Mouse (Mus musculus) adrenal gland, postnatal 14 days (tissue): ENCODE data around the gene Clca3a2. TPM values are rescaled to one million over a fixed set of nuclear protein-coding genes. Genes with fewer than 3 reads are reported as not detected.
"Not testable (repeated sequence)": the region's sequence is repeated elsewhere in the genome, so short reads cannot be mapped to it uniquely, and the experiment has no call there.

ENCODE experiments used
- DNase-seq: peaks from one replicate; pipeline ENCODE4 v3.0.0; 2021; ENCODE audit warnings: mixed read lengths
- long read RNA-seq, 2 experiments: library from polyadenylated mRNA; stranded (forward); transcript quantifications; one replicate each; pipeline ENCODE4 v2.0.0; 2021
- total RNA-seq: library from RNA; stranded (reverse); gene quantifications from 2 replicates; pipeline ENCODE4 v1.2.3, GENCODE M21; 2021

Clca3a2 gene
- total RNA-seq = 0.11 and 0.19 TPM in 2 replicates
- long read RNA-seq, experiment 1 = 0 reads
- long read RNA-seq, experiment 2 = 0 reads

- DNase-seq = not testable (repeated sequence)
Observed at GRCm38 (mm10) chr3:144819219-144819618, at the start of gene Clca3a2. Gene Clca3a2, minus strand, starts transcription at chr3:144819494.

GRCm38 (mm10) chr3:144849584-144849983 lies 30.3 kb upstream of the Clca3a2 start:
- DNase-seq = no peak

DNA sequence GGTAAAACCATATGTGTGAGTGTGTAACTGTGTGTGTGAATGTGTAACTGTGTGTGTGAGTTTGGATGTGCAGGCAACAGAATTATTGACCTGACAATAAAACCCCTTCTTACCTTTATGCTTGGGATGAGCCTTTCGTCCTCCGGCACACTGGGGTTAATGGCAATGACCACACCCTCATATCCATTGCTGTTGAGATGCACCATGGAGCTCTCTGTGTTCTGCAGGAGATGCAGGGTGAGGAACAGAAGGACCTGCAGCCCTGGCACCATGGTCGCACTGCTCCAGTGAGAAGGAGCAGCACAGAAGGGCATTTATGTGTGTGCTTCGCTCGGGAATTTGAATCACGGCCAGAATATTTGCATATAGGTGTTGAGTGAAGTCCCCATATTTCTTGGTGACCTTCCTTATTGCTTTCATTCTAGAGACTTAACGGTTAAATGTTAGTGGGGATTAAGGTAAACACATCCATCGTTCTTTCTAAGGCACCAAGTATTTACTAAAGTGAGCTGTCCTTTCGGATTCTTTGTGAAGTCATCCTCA lies 29.8 kb upstream of the Clca3a2 start, which contains the start of gene Clca3b:
Gene Clca3b (minus strand): TSS at position 344 of the 543 bp plus-strand sequence.
- DNase-seq = not testable (repeated sequence)

- no peak for DNase-seq
Observed at GRCm38 (mm10) chr3:144827257-144827656, 8.0 kb upstream of the Clca3a2 start.

DNA sequence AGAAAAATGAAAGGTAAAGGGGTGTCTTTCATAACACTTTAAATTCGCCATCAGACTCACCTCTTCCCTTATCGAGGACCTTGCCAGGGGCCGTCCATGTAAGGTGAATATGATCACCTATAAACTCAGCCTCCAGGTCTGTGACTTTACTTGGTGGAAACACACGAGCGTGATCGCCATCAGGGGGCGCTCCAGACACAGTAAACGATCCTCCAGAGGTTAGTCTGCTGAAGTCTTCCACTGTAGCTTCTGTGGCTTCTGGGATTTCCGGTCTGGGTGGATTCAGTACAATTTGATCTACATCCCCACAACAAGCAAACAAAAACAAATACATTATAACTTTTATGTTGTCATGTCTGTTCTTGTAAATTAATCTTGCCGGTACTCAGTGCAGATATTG lies 5.9 kb upstream of the Clca3a2 start:
- DNase-seq = peak; percentile 86

- DNase-seq = no peak
Observed at GRCm38 (mm10) chr3:144823331-144823730, 4.0 kb upstream of the Clca3a2 start.

DNA sequence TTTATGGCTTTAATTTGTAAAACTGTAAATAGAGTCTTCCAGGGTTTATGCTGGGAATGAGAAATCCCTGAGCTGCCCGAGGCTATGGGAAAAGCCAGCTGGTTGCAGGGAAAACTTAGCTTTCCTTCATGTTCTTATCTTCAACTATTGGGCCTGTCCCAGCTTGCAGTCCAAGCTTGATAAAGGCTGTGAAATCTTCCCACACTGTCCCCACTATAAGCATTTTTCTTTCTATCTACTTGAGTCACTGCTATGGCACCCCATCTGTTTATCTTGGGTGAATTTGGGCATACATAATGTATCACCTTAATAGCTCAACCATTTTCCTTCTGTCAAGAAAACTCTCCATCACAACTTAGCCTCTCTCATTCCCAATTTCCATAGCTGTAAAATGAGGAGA lies 1.3 kb upstream of the Clca3a2 start:
- no peak for DNase-seq

- DNase-seq = not testable (repeated sequence)
Observed at GRCm38 (mm10) chr3:144813336-144813735, 6.0 kb downstream of the Clca3a2 start.

DNA sequence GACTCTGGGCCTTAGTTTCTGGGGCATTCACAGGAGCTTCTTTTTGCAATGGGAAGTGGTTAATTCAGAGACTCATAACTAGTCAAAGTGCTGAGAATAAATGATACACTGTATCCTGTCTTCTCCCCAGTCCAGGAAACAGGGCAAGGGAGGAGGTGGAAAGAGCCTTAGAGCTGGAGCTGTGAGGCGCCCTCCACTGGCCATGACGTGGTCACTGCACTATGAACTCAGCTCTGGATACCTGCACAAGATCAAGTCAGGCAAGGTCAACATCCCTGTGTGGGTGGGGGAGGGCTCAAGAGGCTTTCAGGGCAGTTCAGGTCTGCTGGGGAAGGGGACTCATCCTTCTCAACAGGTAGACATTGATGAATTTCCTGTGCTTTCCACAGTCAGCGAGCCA lies 7.5 kb downstream of the Clca3a2 start:
- DNase-seq = peak; percentile 4

DNA sequence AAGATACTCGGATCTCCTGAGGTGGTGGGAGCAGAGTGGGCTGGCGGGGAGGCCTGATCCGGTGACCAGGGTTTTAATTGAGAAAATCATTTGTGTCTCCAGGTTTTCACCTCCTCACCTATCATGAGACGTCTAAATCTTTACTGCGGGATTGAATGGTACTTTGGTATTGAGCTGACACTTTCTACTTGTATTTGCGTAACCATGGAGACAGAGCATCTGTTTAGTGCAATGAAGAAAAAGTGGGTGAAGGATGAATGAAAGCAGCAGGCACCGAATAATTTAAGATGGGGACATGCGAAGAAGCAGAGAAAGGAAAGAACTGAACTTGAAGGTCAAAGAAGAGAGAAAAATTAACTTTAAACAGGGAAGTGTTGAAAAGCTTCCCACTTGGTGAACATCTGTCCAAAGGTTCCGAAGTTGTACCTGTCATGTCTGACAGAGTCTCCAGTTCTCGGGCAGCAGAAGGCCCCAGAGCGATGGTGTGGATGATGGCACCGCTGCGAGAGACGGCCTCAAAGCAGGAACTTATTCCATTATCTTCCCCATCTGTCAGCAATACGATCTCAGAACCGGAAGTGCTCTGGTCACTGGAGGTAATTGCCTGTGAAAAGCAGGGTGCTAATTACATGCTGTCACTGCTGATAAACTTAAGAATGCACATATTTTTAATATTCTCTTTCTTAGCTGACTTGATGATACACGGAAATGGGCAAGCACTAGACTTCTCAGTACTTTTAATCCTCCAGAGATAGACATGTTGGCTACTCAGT lies 11.0 kb downstream of the Clca3a2 start:
- not testable (repeated sequence) for DNase-seq

DNA sequence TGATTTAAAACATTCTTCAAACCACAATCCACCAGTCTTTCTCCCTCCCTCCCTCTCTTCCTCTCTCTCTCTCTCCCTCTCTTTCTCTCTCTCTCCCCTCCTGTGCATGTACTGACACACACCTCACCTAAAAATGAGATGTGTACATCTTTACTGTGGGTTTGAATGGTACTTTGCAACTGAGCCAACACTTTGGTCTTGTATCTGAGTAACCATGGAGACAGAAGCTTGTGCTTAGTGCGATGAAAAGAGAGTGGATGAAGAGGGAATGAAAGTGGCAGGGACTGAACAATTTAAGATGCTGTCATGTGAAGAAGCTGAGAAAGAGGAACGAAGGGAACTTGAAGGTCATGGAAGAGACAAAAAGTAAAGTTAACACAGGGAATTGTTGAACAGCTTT lies 12.7 kb downstream of the Clca3a2 start:
- not testable (repeated sequence) for DNase-seq

GRCm38 (mm10) chr3:144801861-144802260 lies 17.4 kb downstream of the Clca3a2 start:
- peak; percentile 41 for DNase-seq

- DNase-seq = no peak
Observed at GRCm38 (mm10) chr3:144785181-144786148, 33.8 kb downstream of the Clca3a2 start.

DNA sequence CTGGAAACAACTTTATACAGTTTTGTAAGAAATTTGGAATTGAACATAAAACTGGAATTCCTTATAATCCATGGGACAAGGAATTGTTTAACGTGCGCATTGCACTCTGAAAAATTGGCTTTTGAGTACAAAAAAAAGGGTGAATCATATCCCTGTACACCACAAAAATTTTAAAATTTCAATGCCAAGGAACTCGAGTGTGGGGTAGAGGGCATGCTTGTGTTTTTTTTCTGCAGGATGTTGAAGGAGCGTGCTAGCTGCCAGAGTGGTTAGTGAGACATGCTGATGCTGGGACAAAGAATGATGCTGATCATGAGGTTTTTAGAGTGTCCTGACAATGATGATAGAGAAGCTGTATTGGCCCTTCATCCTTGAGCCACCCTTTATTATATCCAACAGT lies 54.1 kb downstream of the Clca3a2 start:
- no peak for DNase-seq

DNA sequence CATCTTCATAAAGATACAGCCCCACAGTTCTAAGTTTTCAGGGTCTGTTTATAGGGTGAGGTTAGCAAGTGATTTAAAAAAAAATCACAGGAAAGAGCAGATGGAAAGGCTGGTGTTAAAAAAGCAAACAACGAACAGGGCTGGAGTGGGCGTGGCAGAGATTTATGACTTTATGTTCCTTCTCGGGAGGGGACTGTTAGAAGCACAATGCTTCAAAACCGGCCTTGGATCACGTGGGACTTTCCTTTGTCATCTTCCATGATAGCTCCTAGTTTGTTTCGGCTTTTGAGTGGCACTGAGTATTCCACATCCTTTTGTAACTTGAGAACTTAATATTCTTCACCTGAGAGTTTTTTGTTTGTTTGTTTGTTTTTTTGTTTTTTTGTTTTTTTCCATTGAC lies 57.8 kb downstream of the Clca3a2 start:
- DNase-seq = peak; percentile 13

GRCm38 (mm10) chr3:144760592-144761309 lies 58.5 kb downstream of the Clca3a2 start, which contains the start of gene Clca3a1:
Gene Clca3a1, minus strand, starts transcription at chr3:144760977.
- peak; percentile 39 for DNase-seq

GRCm38 (mm10) chr3:144759719-144760118 lies 59.6 kb downstream of the Clca3a2 start:
- no peak for DNase-seq

- DNase-seq = peak; percentile 19
Observed at GRCm38 (mm10) chr3:144756103-144756502, 63.2 kb downstream of the Clca3a2 start.

GRCm38 (mm10) chr3:144753120-144753519 lies 66.2 kb downstream of the Clca3a2 start:
- peak; percentile 55 for DNase-seq

- not testable (repeated sequence) for DNase-seq
Observed at GRCm38 (mm10) chr3:144749062-144749963, 70.0 kb downstream of the Clca3a2 start.

- not testable (repeated sequence) for DNase-seq
Observed at GRCm38 (mm10) chr3:144747706-144748105, 71.6 kb downstream of the Clca3a2 start.
